Comparison of ENCODE assay signal across 29 mouse cellular contexts in the genomic region with DNA sequence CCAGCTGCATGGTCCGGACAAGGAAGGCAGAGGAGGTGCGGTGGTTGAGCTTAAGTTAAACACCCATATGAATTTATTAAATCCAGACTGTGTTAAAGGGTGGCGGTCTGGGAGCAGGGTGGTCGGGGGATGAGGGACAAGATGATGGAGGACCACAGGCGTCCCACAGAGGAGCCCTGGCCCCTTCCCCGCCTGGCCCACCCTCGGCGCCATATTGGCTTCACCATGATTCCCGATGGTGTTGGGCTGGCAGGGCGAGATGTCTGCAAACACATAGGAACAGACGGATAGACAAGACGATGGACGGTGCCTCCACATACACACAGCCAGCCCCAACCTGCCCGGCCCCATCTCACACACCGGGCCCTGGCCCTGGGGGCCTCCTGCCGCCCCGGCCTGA. TPM values are rescaled to one million over a fixed set of nuclear protein-coding genes. Genes with fewer than 3 reads are reported as not detected.
"Had no signal": no experiment of that assay in that cellular context is flagged by ENCODE, and none has a peak within 500 bp of the region (broad histone marks: within the 10 kb centered on the region; RNA-seq: fewer than 3 reads in every experiment).

No protein-coding gene starts in this region.

- DNase-seq: kidney, adult 2 months; kidney, postnatal 10 days; kidney, postnatal 36 days; layer of hippocampus, postnatal 36 days; lung, adult 18-20 months; lung, postnatal 10 days; right cerebral cortex, adult 18-20 months; right cerebral cortex, postnatal 14 days; right cerebral cortex, postnatal 4 days; thymus, postnatal 25 days had no signal

- H3K9ac ChIP-seq: lung, embryonic 15.5 days; midbrain, embryonic 12.5 days; midbrain, embryonic 15.5 days; neural tube, embryonic 12.5 days; neural tube, embryonic 15.5 days; stomach, embryonic 15.5 days had no signal

- H3K4me2 ChIP-seq: lung, embryonic 15.5 days; midbrain, embryonic 12.5 days; midbrain, embryonic 15.5 days; neural tube, embryonic 12.5 days; neural tube, embryonic 15.5 days; stomach, embryonic 15.5 days had no signal

- H3K4me3 ChIP-seq: left cerebral cortex, adult 2 months; lung, embryonic 15.5 days; midbrain, embryonic 12.5 days; midbrain, embryonic 15.5 days; neural tube, embryonic 12.5 days; neural tube, embryonic 15.5 days; stomach, embryonic 15.5 days had no signal

- H3K27me3 ChIP-seq: lung, embryonic 15.5 days; midbrain, embryonic 12.5 days; midbrain, embryonic 15.5 days; neural tube, embryonic 12.5 days; neural tube, embryonic 15.5 days; stomach, embryonic 15.5 days had no signal

- H3K9me3 ChIP-seq: lung, embryonic 15.5 days; midbrain, embryonic 12.5 days; midbrain, embryonic 15.5 days; neural tube, embryonic 12.5 days; neural tube, embryonic 15.5 days; stomach, embryonic 15.5 days had no signal

- ATAC-seq: inflammation-experienced regulatory T-cells, adult 6 months; intestine, embryonic 16.5 days; midbrain, embryonic 15.5 days had no signal

- H3K4me1 ChIP-seq: neural tube, embryonic 12.5 days; stomach, embryonic 15.5 days had no signal

- H3K27ac ChIP-seq: left cerebral cortex, adult 2 months; lung, embryonic 15.5 days; macrophage; midbrain, embryonic 12.5 days; midbrain, embryonic 15.5 days; neural tube, embryonic 12.5 days; neural tube, embryonic 15.5 days; stomach, embryonic 15.5 days had no signal

RNA-seq across cellular contexts. Expression of a gene that starts 44.5 kb away (rescaled TPM):
- total RNA-seq: layer of hippocampus, postnatal 10 days; layer of hippocampus, postnatal 36 days; left cerebral cortex, adult 2 months; left cerebral cortex, postnatal 10 days; left cerebral cortex, postnatal 36 days had no signal
- polyA plus RNA-seq: inflammation-experienced regulatory T-cells, adult 6 months; midbrain, embryonic 12.5 days; midbrain, embryonic 15.5 days had no signal

RNA-seq across cellular contexts. Expression of a gene that starts 48.0 kb away (rescaled TPM):
- total RNA-seq: layer of hippocampus, adult 8-10 months; layer of hippocampus, postnatal 10 days; layer of hippocampus, postnatal 36 days; left cerebral cortex, adult 2 months; left cerebral cortex, postnatal 10 days; left cerebral cortex, postnatal 36 days; megakaryocyte, adult 5-6 weeks had no signal
- polyA plus RNA-seq: inflammation-experienced regulatory T-cells, adult 6 months; intestine, embryonic 16.5 days; kidney, adult 2 months; kidney, embryonic 14.5 days; limb, embryonic 11.5 days; limb, embryonic 14.5 days; lung, embryonic 15.5 days; macrophage; midbrain, embryonic 12.5 days; midbrain, embryonic 15.5 days; neural tube, embryonic 12.5 days; neural tube, embryonic 15.5 days; stomach, embryonic 15.5 days; thymus, postnatal 0 days had no signal
